Mouse (Mus musculus) lung, embryonic 14.5 days (tissue): ENCODE results near the gene Riox1. TPM values are rescaled to one million over a fixed set of nuclear protein-coding genes. Genes with fewer than 3 reads are reported as not detected.
A peak's percentile ranks its signal among the peaks of the same experiment; 100 is the strongest.
"Not testable (repeated sequence)": the region's sequence is repeated elsewhere in the genome, so short reads cannot be mapped to it uniquely, and the experiment has no call there.

Experiments
- ATAC-seq: fragments of 200-750 bp; cut with Nextera tagmentation; 2 replicates; pipeline ENCODE4 v1.8.0; 2017; ENCODE audit warnings: mild to moderate bottlenecking, moderate TSS enrichment, moderate library complexity; ENCODE audit not compliant: insufficient read depth
- DNase-seq: peaks from one replicate; pipeline ENCODE4 v3.0.0-alpha.2; 2015
- H3K27ac ChIP-seq: fragments of 300-500 bp; sonication (generic); 2 replicates; pipeline ENCODE4 v1.5.1; 2014; ENCODE audit warnings: low read depth, mild to moderate bottlenecking, moderate library complexity
- H3K27me3 ChIP-seq: fragments of 300-500 bp; sonication (generic); 2 replicates; pipeline ENCODE4 v1.6.1; 2014; ENCODE audit warnings: low read length, control low read depth; ENCODE audit not compliant: insufficient read depth
- H3K36me3 ChIP-seq: fragments of 300-500 bp; sonication (generic); 2 replicates; pipeline ENCODE4 v1.6.1; 2014; ENCODE audit warnings: control low read depth; ENCODE audit not compliant: insufficient read depth
- H3K4me1 ChIP-seq: fragments of 300-500 bp; sonication (generic); 2 replicates; pipeline ENCODE4 v1.6.1; 2014; ENCODE audit warnings: antibody characterized with exemption, control low read depth; ENCODE audit not compliant: insufficient read depth
- H3K4me2 ChIP-seq: fragments of 300-500 bp; sonication (generic); 2 replicates; pipeline ENCODE4 v1.6.1; 2014; ENCODE audit warnings: mild to moderate bottlenecking
- H3K4me3 ChIP-seq: fragments of 300-500 bp; sonication (generic); 2 replicates; pipeline ENCODE4 v1.5.1; 2014; ENCODE audit warnings: low read depth, low read length
- H3K9ac ChIP-seq: fragments of 300-500 bp; sonication (generic); 2 replicates; pipeline ENCODE4 v1.6.1; 2014
- H3K9me3 ChIP-seq: fragments of 300-500 bp; sonication (generic); 2 replicates; pipeline ENCODE4 v1.6.1; 2016; ENCODE audit warnings: low read depth, low read length, control low read depth
- CTCF ChIP-seq: IDR thresholded peaks from 2 replicates; pipeline ENCODE4 v1.5.1; 2016; ENCODE audit warnings: antibody characterized with exemption, low read depth
- WGBS: fragments of 180-500 bp; shearing (Covaris S2); extraction: QIAGEN DNeasy Blood & Tissue Kit; methylation state at CpG from one replicate; pipeline ENCODE4 v1.1.7; 2014; 5-methylcytosine and 5-hydroxymethylcytosine counted together
- polyA plus RNA-seq: library from polyadenylated mRNA; unstranded; fragments of >200 nt; fragmentation: Nextera tagmentation; extraction: Ambion mirVana; gene quantifications from 2 replicates; pipeline ENCODE4 v1.2.1, GENCODE M21; 2014

The Riox1 gene
- polyA plus RNA-seq, 1 experiment from 2014 or later, result 18.6 TPM

DNA sequence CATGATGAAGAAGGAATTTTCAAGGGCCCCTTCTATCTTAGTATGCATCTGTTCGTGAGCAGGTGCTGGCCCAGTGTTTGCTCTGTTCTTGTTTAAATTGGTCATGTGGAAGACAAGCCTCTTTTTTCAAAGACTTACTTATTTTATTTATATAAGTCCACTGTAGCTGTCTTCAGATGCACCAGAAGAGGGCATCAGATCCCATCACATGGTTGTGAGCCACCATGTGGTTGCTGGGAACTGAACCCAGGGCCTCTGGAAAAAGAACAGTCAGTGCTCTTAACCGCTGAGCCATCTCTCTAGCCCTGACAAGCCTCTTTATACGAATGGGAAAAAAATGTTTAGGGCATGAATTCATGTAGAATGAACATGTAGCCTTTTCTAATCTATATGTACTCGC is 39.0 kb downstream of the Riox1 start:
- WGBS, result 88% methylated on average over 4 of the region's 4 CpGs
- Histone ChIP-seq H3K4me2 (peak overlapping the region; percentile 56; the same call in 1 of the 2 replicates), H3K27ac (no peak overlapping the region), H3K4me1 (peaks cover 8% of the 10 kb centered on the region), H3K4me3 (peak overlapping the region; percentile 64; the same call in 1 of the 2 replicates), H3K9me3 (no peaks in the 10 kb centered on the region), H3K9ac (no peak overlapping the region), H3K27me3 (no peaks in the 10 kb centered on the region), H3K36me3 (peaks cover 9% of the 10 kb centered on the region)
- no peak for DNase-seq
- ATAC-seq, result no peak
- TF ChIP-seq CTCF, result no peak

DNA sequence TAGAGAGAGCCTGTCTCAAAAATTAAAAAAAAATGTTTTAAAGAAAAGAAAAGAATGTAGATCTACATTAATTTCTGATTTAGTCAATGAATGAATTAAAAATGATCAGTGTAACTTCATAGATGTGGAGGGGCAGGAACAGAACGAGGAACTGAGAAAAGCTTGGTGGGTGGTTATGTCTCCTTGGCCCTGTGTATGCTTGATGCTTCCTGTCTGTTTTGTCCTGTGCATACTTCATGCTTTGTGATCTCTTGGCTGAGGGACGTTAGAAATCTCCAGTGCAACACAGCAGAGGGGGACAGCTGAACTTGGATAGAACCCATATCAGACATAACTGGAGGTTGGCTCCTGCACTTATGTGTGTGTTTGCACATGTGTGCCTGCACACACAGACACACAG is 46.8 kb downstream of the Riox1 start:
- ATAC-seq (no peak), DNase-seq (no peak)
- Histone ChIP-seq H3K27me3 (no peaks in the 10 kb centered on the region), H3K9ac (no peak overlapping the region), H3K9me3 (peaks cover 6% of the 10 kb centered on the region; the same call in 1 of the 2 replicates), H3K4me2 (no peak overlapping the region), H3K4me3 (no peak overlapping the region), H3K27ac (no peak overlapping the region), H3K4me1 (no peaks in the 10 kb centered on the region), H3K36me3 (peaks cover 6% of the 10 kb centered on the region)
- 45% methylated on average over 2 of the region's 2 CpGs for WGBS
- TF ChIP-seq CTCF, result no peak

DNA sequence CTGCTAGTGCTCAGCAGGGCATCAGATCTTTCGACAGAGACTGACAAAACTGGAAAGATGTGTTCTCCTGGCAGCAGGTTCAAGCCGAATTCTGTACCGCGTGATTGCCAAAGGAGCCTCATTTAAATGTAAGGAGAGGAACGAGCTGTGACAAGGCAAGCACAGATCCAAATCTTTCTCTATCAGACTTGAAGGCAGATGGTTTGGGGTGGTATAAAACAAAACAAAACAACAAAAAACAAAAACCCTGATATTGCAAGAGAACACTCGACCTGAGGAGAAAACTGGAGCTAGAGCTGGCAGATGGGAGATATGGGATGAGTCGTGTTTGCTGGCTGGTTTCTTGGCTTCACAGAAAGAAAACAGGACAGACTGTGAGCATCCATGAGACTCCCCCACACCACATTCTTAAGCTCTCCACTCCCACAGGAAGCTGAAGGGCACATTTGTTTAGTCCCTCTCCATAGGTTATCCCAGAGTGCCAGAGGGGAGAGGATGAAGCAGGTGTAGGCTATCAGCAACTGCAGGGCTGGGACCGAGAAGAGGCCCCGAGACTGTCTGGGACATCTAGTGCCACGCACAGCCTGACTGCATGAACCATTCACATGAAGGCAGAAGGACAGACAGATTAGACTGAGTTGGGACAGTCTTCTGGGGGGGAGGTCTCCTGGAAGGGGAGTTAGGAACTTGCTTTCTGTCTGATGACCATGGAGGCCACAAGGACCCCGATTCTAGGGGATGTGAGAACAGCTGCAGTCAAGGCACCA is 48.1 kb downstream of the Riox1 start:
- WGBS, result 35% methylated on average over 11 of the region's 11 CpGs
- H3K9me3 ChIP-seq, result peaks cover 6% of the 10 kb centered on the region; the same call in 1 of the 2 replicates
- H3K4me3 ChIP-seq, result no peak overlapping the region
- H3K4me1 ChIP-seq, result no peaks in the 10 kb centered on the region
- no peak for DNase-seq
- H3K36me3 ChIP-seq, result peaks cover 1% of the 10 kb centered on the region
- no peaks in the 10 kb centered on the region for H3K27me3 ChIP-seq
- H3K4me2 ChIP-seq, result no peak overlapping the region
- no peak for ATAC-seq
- H3K27ac ChIP-seq, result no peak overlapping the region
- no peak overlapping the region for H3K9ac ChIP-seq
- no peak for TF ChIP-seq CTCF

DNA sequence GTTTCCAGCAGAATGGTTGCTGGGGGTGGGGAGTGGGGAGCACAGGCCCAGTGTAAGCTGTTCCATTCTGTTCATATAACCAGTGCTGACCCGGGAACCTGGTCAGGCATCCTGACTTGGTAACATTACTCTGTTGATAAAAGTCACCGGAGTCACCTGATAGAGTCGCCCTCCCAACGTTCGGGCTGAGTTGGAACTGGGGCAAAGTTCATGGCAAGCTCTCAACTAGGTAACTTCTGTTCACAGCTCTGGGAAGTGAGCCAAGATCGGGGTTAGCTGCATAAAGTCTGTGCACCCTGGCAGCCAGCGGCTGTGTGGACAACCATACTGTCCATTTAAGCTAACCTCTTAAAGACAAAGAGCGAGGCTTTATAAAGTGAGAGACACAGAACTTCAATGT is 48.8 kb downstream of the Riox1 start:
- ATAC-seq, result peak; percentile 60
- H3K4me1 ChIP-seq, H3K27me3 ChIP-seq, H3K9me3 ChIP-seq, H3K4me3 ChIP-seq, H3K36me3 ChIP-seq, H3K27ac ChIP-seq, H3K9ac ChIP-seq, H3K4me2 ChIP-seq: not testable (repeated sequence)
- WGBS, result 36% methylated on average over 8 of the region's 8 CpGs
- DNase-seq, result peak; percentile 75

DNA sequence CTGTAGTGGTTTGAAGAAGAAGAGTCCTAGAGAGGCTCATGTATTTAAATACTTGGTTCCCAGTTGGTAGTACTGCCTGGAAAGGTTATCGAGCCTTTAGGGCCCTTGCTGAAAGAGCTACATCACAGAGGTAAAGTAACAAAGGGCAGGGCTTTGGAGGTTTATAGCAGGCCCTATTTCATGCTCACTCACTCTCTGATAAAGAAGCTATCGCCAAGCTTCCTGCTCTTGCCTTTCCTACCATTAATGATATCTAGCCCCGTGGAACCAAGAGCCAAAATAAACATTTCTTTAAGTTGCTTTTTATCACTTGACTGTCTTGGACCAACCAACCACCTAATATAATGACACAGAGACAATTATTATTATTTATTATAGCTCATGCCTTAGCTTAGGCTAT is 50.0 kb downstream of the Riox1 start:
- peaks cover 6% of the 10 kb centered on the region; the same call in 1 of the 2 replicates for H3K9me3 ChIP-seq
- WGBS, result 41% methylated on average over 3 of the region's 3 CpGs
- H3K9ac ChIP-seq, result no peak overlapping the region
- ATAC-seq, result no peak
- no peak for TF ChIP-seq CTCF
- no peaks in the 10 kb centered on the region for H3K36me3 ChIP-seq
- no peaks in the 10 kb centered on the region for H3K4me1 ChIP-seq
- H3K27me3 ChIP-seq, result no peaks in the 10 kb centered on the region
- no peak for DNase-seq
- H3K4me2 ChIP-seq, result no peak overlapping the region
- H3K4me3 ChIP-seq, result no peak overlapping the region
- no peak overlapping the region for H3K27ac ChIP-seq

Other genes starting within 250 kb of the Riox1 start
- 0.67 and 0.73 TPM in 2 replicates for gene Papln, start 187.0 kb upstream of the Riox1 start, polyA plus RNA-seq
- 36.0 and 38.3 TPM in 2 replicates for gene Numb, start 28.7 kb upstream of the Riox1 start, polyA plus RNA-seq
- gene Heatr4, start 34.2 kb downstream of the Riox1 start, polyA plus RNA-seq, result not detected in 2 replicates
- gene Acot2, start 37.3 kb downstream of the Riox1 start, polyA plus RNA-seq, result 30.3 and 31.3 TPM in 2 replicates
- 92.9 and 98.2 TPM in 2 replicates for gene Acot1, start 58.9 kb downstream of the Riox1 start, polyA plus RNA-seq
- 0.11 and 0.42 TPM in 2 replicates for gene Acot4, start 87.8 kb downstream of the Riox1 start, polyA plus RNA-seq
- not detected in 2 replicates for gene Gm49366, start 88.3 kb downstream of the Riox1 start, polyA plus RNA-seq
- gene Acot3, start 101.5 kb downstream of the Riox1 start, polyA plus RNA-seq, result 0.14 and 0.18 TPM in 2 replicates
- gene Acot5, start 118.7 kb downstream of the Riox1 start, polyA plus RNA-seq, result not detected in 2 replicates
- 1.8 and 2.3 TPM in 2 replicates for gene Acot6, start 150.0 kb downstream of the Riox1 start, polyA plus RNA-seq
- gene Dnal1, start 163.8 kb downstream of the Riox1 start, polyA plus RNA-seq, result 4.1 and 5.2 TPM in 2 replicates
- 0.68 and 0.79 TPM in 2 replicates for gene Pnma1, start 197.9 kb downstream of the Riox1 start, polyA plus RNA-seq